Mouse (Mus musculus) heart, postnatal 14 days (tissue): ENCODE measurements around the gene Hamp2. TPM values are rescaled to one million over a fixed set of nuclear protein-coding genes. Genes with fewer than 3 reads are reported as not detected.
"Not testable (repeated sequence)": the region's sequence is repeated elsewhere in the genome, so short reads cannot be mapped to it uniquely, and the experiment has no call there.

Source experiments
- DNase-seq, 2 experiments: peaks; one replicate each; pipeline ENCODE4 v3.0.0; 2021 to 2022
- intact Hi-C: fragments of 180-260 bp; cut with DNase I; formaldehyde crosslinking; loops from one replicate; pipeline ENCODE4 v1.15.1; 2025
- total RNA-seq, 2 experiments: library from RNA; stranded (reverse); gene quantifications; 2 replicates each; pipeline ENCODE4 v1.2.3; 2021

The Hamp2 gene
- total RNA-seq, 2 experiments from 2014 or later = 1.9 to 5.4 TPM

GRCm38 (mm10) chr7:30954971-30955520 lies 30.6 kb upstream of the Hamp2 start:
- DNase-seq = no peak
- intact Hi-C loops = no loop called here

DNA sequence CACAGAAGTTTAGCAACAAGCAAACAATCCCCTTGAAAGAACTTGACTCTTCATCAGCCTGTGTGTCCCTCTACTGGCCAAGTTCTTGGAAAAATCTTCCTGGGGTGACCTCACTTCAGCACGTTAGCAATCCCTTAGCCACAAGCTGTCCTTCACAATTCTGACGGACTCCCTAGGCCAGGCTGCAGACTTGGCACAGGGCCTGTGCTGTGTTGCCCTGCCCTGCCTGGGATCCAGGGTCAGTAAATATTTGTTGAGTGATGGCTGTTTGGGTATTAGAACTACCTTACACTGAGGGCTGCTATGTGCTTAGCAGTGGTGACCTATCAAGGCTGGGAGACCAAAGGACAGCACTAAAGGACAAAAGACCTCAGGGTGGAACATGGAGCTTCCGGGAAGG lies 29.6 kb upstream of the Hamp2 start:
- no peak for DNase-seq
- intact Hi-C loops = no loop called here

DNA sequence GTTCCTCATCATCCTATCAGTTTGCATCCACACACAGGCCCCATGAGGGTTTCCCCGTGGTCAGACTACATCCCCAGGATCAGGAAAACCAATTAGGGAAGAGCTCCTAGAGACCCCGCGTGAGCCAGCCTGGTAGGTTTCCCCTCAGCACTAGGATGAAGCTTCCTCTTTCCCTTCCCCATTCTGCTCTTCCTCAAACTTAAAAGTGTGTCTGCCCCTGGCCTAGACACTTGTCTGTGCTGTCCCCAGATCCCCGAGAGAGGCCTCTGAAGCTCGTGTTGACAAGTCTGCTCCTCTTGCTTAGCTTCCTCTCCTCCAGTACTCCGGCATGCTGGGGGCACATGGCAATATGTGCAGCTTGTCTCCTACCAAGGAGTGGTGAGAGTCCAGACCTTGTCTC lies 29.0 kb upstream of the Hamp2 start:
- no peak for DNase-seq
- intact Hi-C loops = no loop called here

- DNase-seq = no peak
- intact Hi-C loops = no loop called here
These were observed 28.2 kb upstream of the Hamp2 start for GRCm38 (mm10) chr7:30952441-30953265.

- intact Hi-C loops, DNase-seq: not testable (repeated sequence)
These were observed 25.4 kb upstream of the Hamp2 start for GRCm38 (mm10) chr7:30949902-30950301.

DNA sequence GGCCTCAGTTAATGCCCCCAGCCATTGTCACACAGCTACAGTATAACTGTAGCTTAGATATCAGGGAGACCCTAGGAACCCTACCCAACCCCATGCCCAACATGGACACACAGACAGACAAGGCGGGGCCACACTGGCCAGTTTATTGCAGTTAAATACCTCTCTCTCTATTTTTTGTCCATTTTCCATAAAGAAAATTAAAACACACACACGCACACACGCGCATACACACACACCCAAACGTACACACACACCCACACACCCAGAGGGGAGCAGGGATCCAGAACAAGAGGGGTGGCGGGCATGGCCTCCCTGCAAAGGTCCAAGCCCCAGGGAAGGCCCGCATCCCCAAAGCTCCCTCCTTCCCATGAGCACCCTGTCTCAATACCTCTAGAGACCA lies 21.4 kb upstream of the Hamp2 start:
- intact Hi-C loops = no loop called here

DNA sequence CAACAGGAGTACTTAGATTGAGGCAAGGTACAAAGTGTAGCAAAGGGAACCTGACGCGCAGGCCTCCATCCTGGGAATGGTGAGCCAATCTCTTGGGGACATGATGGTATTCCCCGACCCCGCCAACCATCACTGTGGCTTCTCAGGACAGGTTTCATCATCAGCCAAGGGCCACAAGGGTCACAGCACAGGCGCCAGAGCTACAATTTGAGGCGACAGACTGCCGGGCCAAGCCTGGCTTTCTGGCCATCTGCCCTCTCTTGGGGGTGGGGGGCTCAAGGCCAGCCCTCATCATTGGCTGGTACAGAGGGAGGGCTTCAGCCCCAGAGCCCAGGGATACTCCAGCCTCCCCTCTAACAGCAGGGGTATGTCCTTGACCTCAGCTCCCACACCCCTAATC lies 21.0 kb upstream of the Hamp2 start:
- intact Hi-C loops, DNase-seq: not testable (repeated sequence)

More for the DNA sequence above, 21.4 kb upstream of the Hamp2 start:
- DNase-seq = no peak

DNA sequence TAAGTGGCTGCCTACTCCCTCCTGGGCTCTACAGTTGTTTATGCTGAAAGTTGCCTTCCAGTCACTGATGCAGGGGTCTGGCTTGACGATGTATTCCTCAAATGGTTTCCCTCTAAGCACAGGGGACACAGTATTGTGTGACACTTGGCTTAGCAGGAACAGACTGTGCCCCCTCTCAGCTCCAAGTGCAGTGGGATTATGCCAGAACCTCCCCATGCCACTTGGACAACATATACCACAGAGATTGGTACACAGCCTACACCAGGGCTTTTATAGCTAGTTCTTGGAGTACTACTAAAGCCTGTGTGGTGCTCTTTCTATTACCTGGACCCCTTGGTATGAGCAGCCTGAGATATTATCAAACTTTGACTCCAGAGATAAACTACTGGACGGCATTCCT lies 20.2 kb upstream of the Hamp2 start:
- DNase-seq, intact Hi-C loops: not testable (repeated sequence)

GRCm38 (mm10) chr7:30943909-30944635 lies 19.6 kb upstream of the Hamp2 start, which contains the start of gene Hamp:
Hamp (minus strand) TSS chr7:30944032.
- no peak for DNase-seq
- intact Hi-C loops = no loop called here

DNA sequence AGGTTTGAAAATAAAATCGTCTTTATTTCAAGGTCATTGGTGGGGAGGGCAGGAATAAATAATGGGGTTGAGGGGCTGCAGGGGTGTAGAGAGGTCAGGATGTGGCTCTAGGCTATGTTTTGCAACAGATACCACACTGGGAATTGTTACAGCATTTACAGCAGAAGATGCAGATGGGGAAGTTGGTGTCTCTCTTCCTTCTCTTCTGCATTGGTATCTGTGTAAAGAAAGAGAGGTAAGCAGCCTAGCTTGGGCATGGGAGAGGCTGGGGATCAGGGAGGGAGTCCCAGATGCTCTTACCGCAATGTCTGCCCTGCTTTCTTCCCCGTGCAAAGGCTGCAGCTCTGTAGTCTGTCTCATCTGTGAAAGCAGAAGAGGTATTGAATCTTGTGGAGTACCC lies 17.9 kb upstream of the Hamp2 start:
- intact Hi-C loops, DNase-seq: not testable (repeated sequence)

GRCm38 (mm10) chr7:30940070-30940469 lies 15.6 kb upstream of the Hamp2 start:
- DNase-seq, intact Hi-C loops: not testable (repeated sequence)

DNA sequence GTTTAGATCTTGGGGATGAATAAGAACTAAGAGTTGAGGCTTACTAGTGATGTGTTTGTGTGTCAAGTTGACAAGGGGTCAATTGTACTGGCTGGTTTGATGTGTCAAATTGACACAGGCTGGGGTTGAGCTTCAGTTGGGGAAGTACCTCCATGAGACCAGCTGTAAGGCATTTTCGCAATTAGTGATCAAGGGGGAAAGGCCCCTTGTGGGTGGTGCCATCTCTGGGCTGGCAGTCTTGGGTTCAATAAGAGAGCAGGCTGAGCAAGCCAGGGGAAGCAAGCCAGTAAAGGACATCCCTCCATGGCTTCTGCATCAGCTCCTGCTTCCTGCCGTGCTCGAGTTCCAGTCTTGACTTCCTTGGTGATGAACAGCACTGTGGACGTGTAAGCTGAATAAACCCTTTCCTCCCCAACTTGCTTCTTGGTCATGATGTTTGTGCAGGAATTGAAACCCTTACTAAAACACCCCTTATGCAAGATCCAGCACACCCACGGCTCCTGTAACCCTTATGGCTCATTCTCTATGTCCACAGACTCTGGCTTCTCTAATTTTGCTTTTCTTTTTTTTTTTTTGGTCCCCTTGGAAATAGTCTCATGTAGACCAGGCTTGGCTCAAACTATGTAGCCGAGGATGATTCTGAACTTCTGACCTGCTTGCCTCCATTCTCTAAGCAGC lies 11.1 kb upstream of the Hamp2 start:
- intact Hi-C loops, DNase-seq: not testable (repeated sequence)

- no peak for DNase-seq
- intact Hi-C loops = no loop called here
These were observed 410 bp downstream of the Hamp2 start for GRCm38 (mm10) chr7:30924071-30924470.

GRCm38 (mm10) chr7:30922490-30922889 lies 2.0 kb downstream of the Hamp2 start:
- DNase-seq, intact Hi-C loops: not testable (repeated sequence)

GRCm38 (mm10) chr7:30920217-30920616 lies 4.3 kb downstream of the Hamp2 start:
- no peak for DNase-seq
- intact Hi-C loops = no loop called here

- intact Hi-C loops = no loop called here
- no peak for DNase-seq
These were observed 7.3 kb downstream of the Hamp2 start for GRCm38 (mm10) chr7:30917219-30917618.

GRCm38 (mm10) chr7:30916713-30917112 lies 7.8 kb downstream of the Hamp2 start:
- no peak for DNase-seq
- intact Hi-C loops = no loop called here

GRCm38 (mm10) chr7:30914732-30915131 lies 9.7 kb downstream of the Hamp2 start, which contains the start of gene Mag:
Mag (minus strand) TSS chr7:30914873.
- DNase-seq = no peak
- intact Hi-C loops = no loop called here

- intact Hi-C loops = no loop called here
- no peak for DNase-seq
These were observed 14.7 kb downstream of the Hamp2 start for GRCm38 (mm10) chr7:30909773-30910172.

GRCm38 (mm10) chr7:30908992-30909431 lies 15.5 kb downstream of the Hamp2 start:
- no peak for DNase-seq
- intact Hi-C loops = no loop called here
